Mouse (Mus musculus) cerebellum, postnatal 36 days (tissue): ENCODE measurements around the gene Acer3.
A peak's percentile ranks its signal among the peaks of the same experiment; 100 is the strongest.
"Not testable (repeated sequence)": the region's sequence is repeated elsewhere in the genome, so short reads cannot be mapped to it uniquely, and the experiment has no call there.

Source experiments
- DNase-seq, 2 experiments: peaks; one replicate each; pipeline ENCODE4 v3.0.0; 2021 to 2022; ENCODE audit warnings: mixed read lengths in 2 of 2

Acer3 gene

DNA sequence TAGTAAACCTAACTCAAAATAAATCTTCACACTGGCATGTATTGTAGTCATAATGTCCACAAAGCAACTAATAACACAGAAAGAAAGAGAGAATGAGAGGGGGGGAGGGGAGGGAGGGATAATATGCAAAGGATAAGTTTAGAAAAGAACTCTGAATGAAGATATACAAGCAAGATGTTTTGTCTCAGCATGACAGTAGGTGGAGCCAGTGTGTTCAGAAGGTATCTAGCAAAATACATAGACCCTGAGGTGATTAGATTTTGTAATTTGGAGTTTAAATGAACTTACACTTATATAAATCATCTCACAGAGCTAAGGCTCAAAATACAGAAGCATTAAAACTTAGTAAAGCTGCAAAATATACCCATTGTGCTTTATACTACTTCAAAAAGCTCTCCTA, 44.7 kb downstream of the Acer3 start:
- DNase-seq, result no peak

- DNase-seq, result not testable (repeated sequence)
Measured at GRCm38 (mm10) chr7:98268166-98268565, 52.8 kb downstream of the Acer3 start.

DNA sequence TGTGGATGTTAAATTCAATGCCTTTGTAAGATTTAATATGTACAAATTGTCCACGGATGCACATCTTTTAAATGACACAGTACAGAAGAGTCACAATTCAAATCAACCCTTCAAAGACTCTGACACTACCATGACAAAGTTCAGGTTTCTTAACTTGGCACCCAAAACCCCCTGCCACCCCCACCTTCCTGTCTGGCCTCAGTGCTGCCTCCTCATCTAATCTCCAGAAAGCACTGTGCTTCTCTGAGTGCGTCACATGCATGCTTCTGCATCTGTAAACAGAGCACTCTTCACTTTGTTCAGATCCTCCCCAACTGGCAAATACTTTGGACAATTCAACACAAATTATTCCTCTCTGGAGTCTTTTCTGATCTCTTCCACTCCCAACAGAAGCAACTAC, 68.5 kb downstream of the Acer3 start:
- DNase-seq, result no peak

DNA sequence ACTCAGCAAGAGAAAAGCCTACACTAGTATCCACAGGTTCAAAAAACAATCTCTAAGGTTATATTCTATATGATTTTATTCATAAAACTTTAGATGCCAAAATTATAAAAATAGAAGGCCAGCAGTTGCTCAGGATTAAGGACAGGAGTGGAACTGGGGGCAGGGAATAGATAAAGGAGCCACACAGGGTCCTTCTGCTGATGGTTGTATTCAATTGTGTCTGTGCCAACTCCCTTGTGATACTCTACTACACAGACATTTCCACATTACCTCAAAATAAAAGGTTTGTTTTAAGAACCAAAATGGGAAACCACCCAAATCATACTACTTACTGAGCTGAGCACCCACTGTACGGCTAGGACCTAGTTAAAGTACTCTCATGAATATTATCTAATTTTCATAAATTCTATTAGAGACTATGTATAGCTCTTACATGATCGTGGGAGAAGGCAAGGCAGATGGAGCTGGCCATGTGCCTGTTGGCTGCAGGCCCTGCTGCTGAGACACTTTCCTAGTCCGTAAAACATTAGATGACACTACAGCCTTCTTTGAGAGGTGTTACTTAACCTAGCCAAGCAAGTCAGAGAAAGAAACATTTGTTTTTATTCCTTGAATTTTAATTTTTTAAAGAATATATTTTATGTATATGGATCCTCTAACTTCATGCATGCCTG, 84.2 kb downstream of the Acer3 start:
- DNase-seq, result peak; percentile 94 to 95

DNA sequence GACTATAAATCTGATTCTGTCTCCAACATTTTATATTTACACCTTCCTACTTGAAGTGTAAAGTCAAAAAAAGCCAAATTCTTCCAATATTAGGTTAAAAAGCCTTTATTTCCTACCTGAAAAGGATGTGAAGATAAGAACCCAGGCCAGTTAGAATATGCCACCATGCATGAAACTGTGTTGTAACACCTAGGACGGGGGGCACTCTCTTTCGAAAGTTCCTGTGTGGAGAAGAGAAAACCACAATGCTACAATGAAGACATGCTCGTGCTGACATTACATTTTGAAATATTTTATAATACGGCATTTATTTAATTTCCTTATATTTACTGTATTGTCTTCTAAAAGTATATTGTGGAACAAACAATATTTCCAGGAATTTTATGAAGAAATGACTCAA, 97.2 kb downstream of the Acer3 start:
- no peak for DNase-seq

- no peak for DNase-seq
Measured at GRCm38 (mm10) chr7:98216713-98217112, 104.3 kb downstream of the Acer3 start.

- DNase-seq, result no peak
Measured at GRCm38 (mm10) chr7:98202946-98203345, 118.1 kb downstream of the Acer3 start.

DNA sequence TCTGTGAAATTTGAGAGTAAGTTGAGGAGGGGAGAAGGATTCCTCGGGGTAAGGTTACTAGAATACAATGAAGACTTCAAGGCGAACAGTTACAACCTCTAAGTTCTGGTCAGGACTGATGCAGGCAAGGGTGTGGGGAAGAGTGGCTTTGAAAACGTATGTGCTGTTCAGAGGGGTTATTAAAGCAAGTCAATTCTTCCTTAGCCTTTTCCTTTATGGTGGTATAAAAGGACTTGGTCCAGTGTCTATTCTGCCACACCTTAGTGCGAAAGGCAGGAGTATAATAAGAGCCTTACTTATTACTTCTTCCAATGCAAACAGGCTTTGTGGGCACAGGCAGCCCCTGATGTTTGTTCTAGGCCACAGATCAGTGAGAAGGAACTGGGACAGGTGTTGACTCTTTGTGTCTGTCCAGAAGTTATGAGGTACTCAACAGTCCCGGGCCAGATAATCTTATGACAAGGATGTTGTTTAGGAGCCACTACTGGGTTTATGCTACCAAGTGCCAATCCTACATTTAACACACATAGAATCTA, 119.4 kb downstream of the Acer3 start:
- no peak for DNase-seq

- no peak for DNase-seq
Measured at GRCm38 (mm10) chr7:98200396-98200795, 120.6 kb downstream of the Acer3 start.

DNA sequence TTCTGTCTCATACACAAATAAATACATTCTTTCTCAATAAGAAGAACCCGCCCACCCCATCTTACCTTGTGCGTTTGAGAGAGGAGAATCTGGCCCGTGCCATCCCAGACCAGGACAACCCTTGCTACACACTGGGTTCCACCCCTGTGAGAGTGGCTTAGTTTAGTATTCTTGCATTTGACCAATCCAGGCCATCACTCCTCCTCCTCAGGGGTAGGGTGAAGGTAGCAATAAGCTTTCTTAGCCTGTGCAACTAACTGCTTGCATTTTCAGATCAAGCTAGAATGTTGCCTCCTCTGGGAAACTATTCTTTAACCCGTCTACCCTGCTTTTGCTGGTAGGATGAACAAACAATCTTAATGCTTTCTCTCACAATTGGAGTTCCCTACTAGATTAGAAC, 121.6 kb downstream of the Acer3 start, which contains the start of gene B3gnt6:
Gene B3gnt6, minus strand, starts transcription at position 101 of the 400 bp plus-strand sequence.
- DNase-seq, result no peak

DNA sequence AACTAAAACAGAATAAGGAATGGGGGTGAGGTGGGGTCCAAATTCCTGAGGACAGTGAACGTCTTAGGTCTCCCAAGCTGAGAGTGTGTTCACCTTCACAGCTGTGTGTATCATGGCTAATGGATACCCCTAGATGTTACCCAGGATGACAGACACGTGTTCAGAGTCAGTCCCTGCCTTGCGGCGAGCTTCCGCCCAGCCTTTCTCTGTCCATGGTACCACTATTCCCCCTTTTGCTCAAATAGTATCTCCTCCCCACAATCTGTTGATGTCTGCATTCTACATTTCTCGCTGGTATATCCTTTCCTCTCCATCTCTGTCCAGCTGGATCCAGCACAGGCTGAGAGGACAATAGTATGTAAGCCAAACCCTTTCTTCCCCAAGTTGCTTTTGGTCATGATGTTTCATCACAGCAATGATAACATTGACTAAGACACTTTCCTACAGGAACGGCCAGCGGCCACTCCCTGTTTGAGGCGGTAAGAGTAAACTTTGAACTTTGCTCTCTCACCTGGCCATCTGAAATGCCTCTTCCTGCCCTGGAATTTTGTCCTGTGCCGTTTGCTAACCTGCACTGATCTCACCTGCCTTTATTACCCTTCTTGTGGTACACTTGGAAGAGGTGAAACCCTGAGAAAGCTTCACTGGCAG, 125.7 kb downstream of the Acer3 start:
- DNase-seq, result no peak

- peak in 1 of 2 experiments; percentile 15 for DNase-seq
Measured at GRCm38 (mm10) chr7:98194026-98194792, 126.8 kb downstream of the Acer3 start.

DNA sequence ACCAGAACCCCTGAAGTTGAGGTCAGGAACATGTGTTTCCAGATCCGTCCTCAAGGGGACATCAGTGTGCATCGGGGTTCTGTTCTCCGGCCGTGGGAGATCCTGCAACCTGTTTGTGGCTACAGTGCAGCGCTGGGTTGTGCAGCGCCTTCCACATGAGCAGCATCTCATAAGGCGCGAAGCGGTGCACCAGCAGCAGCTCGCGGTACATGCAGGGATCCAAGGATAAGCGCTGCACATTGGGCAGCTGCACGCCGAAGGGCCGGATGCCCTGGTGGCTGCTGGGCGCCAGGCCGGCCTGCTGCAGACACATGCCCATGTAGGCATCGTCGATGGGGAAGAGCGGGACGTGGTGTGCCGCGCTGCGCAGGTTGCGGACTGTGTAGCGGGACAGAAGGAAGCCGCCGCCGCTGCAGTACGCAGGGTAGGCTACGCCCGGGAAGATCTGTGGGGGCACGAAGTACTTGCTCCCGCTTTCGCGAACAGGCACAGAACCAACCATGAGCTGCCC, 127.4 kb downstream of the Acer3 start:
- peak; percentile 45 to 46 for DNase-seq

DNA sequence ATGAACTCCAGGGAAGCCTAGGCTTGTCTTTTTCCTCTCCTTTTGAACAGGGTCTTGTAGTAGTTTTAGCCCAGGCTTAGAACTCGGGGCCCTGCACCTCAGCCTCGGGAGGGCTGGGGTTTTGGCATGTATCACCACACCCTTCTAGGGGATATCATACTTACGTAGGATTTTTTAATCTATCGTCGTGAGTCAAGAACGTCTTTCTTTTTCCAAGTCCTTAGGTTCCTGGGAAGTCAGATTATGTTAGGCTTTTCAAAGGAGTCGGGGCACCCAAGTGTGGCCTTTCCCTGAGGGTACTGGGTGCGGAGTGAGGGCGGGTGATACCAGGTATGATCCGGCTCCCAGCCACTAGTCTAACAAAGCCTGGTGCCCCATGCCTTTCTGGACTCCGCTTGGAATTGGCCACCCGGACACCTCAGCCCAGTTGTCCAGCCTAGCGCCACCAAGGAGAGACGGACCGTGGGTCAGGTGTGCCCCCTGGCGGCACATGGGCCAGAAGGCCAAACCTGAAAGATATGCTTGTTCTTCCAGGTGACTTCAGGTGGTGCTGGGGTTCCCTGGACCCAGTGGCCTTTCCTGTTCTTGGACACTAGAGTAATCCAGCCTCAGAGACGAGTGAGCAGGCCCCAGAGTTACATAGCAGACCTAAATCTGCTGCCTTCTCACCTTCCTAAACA, 129.3 kb downstream of the Acer3 start:
- no peak for DNase-seq

DNA sequence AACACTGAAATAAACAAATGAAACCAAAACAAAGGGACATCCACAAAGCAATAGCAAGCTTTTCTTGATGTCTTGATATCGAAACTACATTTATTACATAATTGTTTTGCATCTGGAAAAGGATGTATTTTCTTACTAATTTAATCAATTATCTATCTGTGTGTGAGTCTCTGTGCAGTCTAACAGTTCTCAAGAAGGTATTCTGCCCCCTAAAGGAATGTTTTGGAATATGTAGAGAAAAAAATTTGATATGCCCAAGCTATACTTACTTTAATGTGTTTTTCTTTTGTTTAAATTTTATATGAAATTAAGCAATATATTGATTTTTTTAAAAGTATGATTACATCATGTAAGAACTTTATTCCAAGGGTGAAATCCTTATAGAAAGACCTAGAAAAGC, 130.4 kb downstream of the Acer3 start:
- DNase-seq, result no peak

DNA sequence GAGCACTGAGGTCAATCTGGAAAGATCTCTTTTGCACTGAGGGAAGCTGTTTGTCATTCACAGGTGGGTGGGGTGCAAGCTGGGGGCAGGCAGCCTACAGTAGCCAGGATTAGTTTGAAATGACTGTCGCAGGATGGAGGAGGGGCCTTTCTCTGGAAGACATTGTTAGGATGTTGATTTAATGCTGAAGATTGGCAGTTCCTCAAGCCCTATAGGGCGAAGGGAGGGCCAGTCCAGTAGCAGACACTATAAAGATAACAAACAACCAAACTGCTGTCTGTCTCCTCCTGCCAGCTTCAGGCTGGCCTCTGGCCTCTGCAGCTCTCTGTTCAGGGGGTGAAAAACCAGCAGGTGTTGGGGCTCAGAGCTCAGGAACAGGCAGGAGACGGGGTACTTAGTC, 131.3 kb downstream of the Acer3 start:
- DNase-seq, result no peak

- DNase-seq, result no peak
Measured at GRCm38 (mm10) chr7:98188680-98189079, 132.3 kb downstream of the Acer3 start.

DNA sequence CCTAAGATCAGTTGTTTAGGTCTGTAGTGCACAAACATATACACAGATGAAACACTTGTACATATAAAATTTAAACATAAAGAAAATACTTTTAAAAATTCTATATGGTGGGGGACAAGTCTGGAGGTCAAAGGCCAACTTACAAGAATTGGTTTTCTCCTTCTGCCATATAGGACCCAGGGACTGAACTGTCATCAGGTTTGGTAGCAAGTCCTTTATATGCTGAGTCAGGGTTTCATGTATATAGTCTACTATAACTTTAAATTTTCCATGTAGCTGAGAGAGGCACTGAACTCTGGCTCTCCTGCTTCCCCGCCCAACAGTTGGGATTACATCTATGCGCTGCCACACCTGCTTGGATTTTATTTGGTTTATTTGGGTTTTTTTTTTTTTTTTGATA, 132.8 kb downstream of the Acer3 start:
- DNase-seq, result no peak

DNA sequence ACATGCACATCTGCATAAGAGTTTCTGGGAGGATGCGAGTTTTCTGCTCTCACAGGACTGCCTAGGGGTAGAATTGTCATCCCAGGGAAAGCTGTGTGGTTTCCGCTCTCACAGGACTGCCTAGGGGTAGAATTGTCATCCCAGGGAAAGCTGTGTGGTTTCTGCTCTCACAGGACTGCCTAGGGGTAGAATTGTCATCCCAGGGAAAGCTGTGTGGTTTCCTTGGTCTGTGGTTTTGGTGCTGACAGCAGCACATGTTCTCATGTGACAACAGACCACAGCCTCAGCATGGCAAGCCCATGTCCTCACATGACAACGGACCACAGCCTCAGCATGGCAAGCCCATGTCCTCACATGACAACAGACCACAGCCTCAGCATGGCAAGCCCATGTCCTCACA, 133.7 kb downstream of the Acer3 start:
- DNase-seq, result not testable (repeated sequence)

GRCm38 (mm10) chr7:98186637-98187036, 134.4 kb downstream of the Acer3 start:
- DNase-seq, result no peak

GRCm38 (mm10) chr7:98185326-98185725, 135.7 kb downstream of the Acer3 start:
- DNase-seq, result no peak

GRCm38 (mm10) chr7:98178560-98179231, 142.3 kb downstream of the Acer3 start:
- DNase-seq, result no peak
